Mouse (Mus musculus) stomach, embryonic 14.5 days (tissue): Measurements from ENCODE around the gene Sox5. TPM values are rescaled to one million over a fixed set of nuclear protein-coding genes. Genes with fewer than 3 reads are reported as not detected.
A peak's percentile ranks its signal among the peaks of the same experiment; 100 is the strongest.

Source experiments
- ATAC-seq: fragments of 200-750 bp; cut with Nextera tagmentation; 2 replicates; pipeline ENCODE4 v1.8.0; 2017; ENCODE audit warnings: low read depth, moderate TSS enrichment; ENCODE audit not compliant: insufficient number of reproducible peaks, insufficient read depth, low FRiP score
- H3K27ac ChIP-seq: fragments of 300-500 bp; sonication (generic); 2 replicates; pipeline ENCODE4 v1.5.1; 2014; ENCODE audit warnings: mild to moderate bottlenecking, low read length, moderate library complexity, mixed read lengths
- H3K27me3 ChIP-seq: fragments of 300-500 bp; sonication (generic); 2 replicates; pipeline ENCODE4 v1.6.1; 2014; ENCODE audit warnings: low read length, control low read depth, mixed read lengths; ENCODE audit not compliant: control insufficient read depth, insufficient read depth
- H3K36me3 ChIP-seq: fragments of 300-500 bp; sonication (generic); 2 replicates; pipeline ENCODE4 v1.6.1; 2014; ENCODE audit warnings: mild to moderate bottlenecking, control low read depth, low read length, moderate library complexity, mixed read lengths; ENCODE audit not compliant: control insufficient read depth, insufficient read depth
- H3K4me1 ChIP-seq: fragments of 300-500 bp; sonication (generic); 2 replicates; pipeline ENCODE4 v1.6.1; 2014; ENCODE audit warnings: low read length, control low read depth, mixed read lengths; ENCODE audit not compliant: control insufficient read depth, insufficient read depth
- H3K4me2 ChIP-seq: fragments of 300-500 bp; sonication (generic); replicated peaks from 2 replicates; pipeline ENCODE4 v1.6.1; 2014; ENCODE audit warnings: low read depth, low read length, control low read depth
- H3K4me3 ChIP-seq: fragments of 300-500 bp; sonication (generic); 2 replicates; pipeline ENCODE4 v1.5.1; 2014; ENCODE audit warnings: low read depth, low read length, control low read depth
- H3K9ac ChIP-seq: fragments of 300-500 bp; sonication (generic); replicated peaks from 2 replicates; pipeline ENCODE4 v1.6.1; 2014; ENCODE audit warnings: low read depth, mild to moderate bottlenecking, control low read depth, low read length, moderate library complexity, mixed read lengths
- H3K9me3 ChIP-seq: fragments of 300-500 bp; sonication (generic); 2 replicates; pipeline ENCODE4 v1.6.1; 2016; ENCODE audit warnings: low read depth, low read length, control low read depth; ENCODE audit not compliant: control insufficient read depth
- WGBS: fragments of 180-500 bp; shearing (Covaris S2); extraction: QIAGEN DNeasy Blood & Tissue Kit; methylation state at CpG from one replicate; pipeline ENCODE4 v1.1.7; 2014; 5-methylcytosine and 5-hydroxymethylcytosine counted together
- polyA plus RNA-seq: library from polyadenylated mRNA; unstranded; fragments of >200 nt; fragmentation: Nextera tagmentation; extraction: Ambion mirVana; gene quantifications from 2 replicates; pipeline ENCODE4 v1.2.1, GENCODE M21; 2014

Gene Sox5
- polyA plus RNA-seq, result 30.3 and 33.8 TPM in 2 replicates

DNA sequence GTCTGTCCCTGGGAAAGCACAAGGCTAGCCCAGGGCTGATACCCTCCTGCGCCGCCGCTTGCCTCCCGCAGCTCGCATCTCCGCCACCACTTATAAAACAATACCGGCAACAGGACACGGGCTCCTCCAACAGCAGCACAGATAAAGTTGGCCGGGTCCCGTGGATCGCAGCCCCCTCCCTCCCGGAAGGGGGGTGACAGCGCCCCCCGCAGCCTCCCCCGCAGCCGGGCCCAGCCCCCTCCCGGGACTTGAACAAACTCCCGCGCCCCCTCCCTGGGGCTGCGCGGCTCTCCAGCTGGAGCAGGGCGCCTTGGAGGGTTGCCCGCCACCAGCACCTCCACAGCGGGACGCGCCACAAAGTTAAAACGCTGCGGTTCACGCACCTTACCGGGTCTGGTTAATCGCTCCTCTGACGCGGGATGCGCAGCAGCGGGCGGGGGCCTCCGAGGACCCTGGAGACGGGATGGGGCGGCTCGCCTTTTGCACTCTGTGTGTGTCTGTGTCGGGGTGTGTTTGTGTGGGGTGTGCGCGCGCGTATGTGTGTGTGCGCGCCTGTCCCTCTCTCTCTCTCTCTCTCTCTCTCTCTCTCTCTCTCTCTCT is at the start of gene Sox5:
TSS of gene Sox5 (minus strand) at position 547 of the 600 bp plus-strand sequence.
- H3K27me3 ChIP-seq, result no peaks in the 10 kb centered on the region
- peak within 1 kb of the TSS; percentile 77 for H3K27ac ChIP-seq
- no peaks in the 10 kb centered on the region for H3K36me3 ChIP-seq
- H3K9ac ChIP-seq, result peak within 1 kb of the TSS; percentile 69
- WGBS, result under 1% methylated on average over 42 of the region's 47 CpGs
- no peaks in the 10 kb centered on the region for H3K9me3 ChIP-seq
- ATAC-seq, result peak; percentile 62; the same call in 1 of the 2 replicates
- peaks cover 5% of the 10 kb centered on the region; the same call in 1 of the 2 replicates for H3K4me1 ChIP-seq
- peak within 1 kb of the TSS; percentile 77 for H3K4me3 ChIP-seq
- H3K4me2 ChIP-seq, result peak within 1 kb of the TSS; percentile 96

DNA sequence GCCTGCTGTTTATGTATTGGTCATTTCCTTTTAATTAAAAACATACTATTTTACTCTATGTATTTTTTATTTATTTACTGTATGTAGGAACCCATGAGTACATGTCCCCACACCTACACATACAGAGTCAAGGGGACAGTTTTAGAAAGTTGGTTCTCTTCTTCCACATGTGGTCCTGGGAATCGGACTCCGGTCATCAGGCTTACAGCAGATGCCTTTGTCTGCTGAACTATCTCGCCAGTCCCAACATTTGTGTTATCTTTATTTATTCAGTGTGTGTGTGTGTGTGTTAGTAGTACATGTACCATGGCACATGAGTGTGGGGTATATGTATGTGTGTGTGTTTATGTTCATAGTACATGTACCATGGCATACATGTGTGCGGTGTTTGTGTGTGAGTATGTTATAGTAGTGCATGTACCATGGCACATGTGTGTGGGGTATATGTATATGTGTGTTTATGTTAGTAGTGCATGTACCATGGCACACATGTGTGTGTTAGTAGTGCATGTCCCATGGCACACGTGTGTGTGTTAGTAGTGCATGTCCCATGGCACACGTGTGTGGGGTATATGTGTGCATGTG is 43.3 kb upstream of the Sox5 start:
- H3K4me2 ChIP-seq, result no peak overlapping the region
- no peaks in the 10 kb centered on the region for H3K9me3 ChIP-seq
- H3K4me3 ChIP-seq, result no peak overlapping the region
- H3K9ac ChIP-seq, result no peak overlapping the region
- WGBS, result 95% methylated on average over 6 of the region's 6 CpGs
- no peaks in the 10 kb centered on the region for H3K36me3 ChIP-seq
- no peaks in the 10 kb centered on the region for H3K27me3 ChIP-seq
- H3K4me1 ChIP-seq, result no peaks in the 10 kb centered on the region
- no peak for ATAC-seq
- H3K27ac ChIP-seq, result no peak overlapping the region

- Histone ChIP-seq H3K36me3 (no peaks in the 10 kb centered on the region), H3K27me3 (no peaks in the 10 kb centered on the region), H3K27ac (no peak overlapping the region), H3K9ac (no peak overlapping the region), H3K4me3 (no peak overlapping the region), H3K4me1 (no peaks in the 10 kb centered on the region), H3K9me3 (no peaks in the 10 kb centered on the region), H3K4me2 (no peak overlapping the region)
- no peak for ATAC-seq
- WGBS, result 75% methylated on average over 12 of the region's 12 CpGs
These were observed 42.4 kb upstream of the Sox5 start for GRCm38 (mm10) chr6:144824153-144824552.

DNA sequence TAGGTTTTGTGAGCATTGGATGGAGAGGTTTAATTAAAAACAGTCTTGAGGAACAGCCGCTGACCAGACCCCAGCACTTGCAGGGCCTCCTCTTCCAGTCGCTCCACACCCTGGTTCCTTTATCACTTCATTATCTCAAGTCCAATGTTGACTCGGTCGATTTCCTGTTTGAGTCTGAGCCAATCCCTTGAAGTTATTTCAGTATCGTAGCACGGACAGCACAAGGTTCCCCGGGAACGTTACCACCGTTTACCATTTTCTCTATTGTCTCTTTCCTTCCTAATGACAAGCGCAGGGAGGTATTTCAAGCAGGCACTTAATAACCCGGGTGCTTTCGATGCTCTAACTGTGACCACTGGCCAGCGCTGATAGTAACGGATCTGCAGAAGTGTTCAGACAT is 40.8 kb upstream of the Sox5 start:
- H3K27ac ChIP-seq, result no peak overlapping the region
- no peaks in the 10 kb centered on the region for H3K36me3 ChIP-seq
- no peaks in the 10 kb centered on the region for H3K4me1 ChIP-seq
- H3K9ac ChIP-seq, result no peak overlapping the region
- no peaks in the 10 kb centered on the region for H3K27me3 ChIP-seq
- H3K4me3 ChIP-seq, result no peak overlapping the region
- peak overlapping the region; percentile 18; the same call in 1 of the 2 replicates for H3K4me2 ChIP-seq
- peak; percentile 42 for ATAC-seq
- H3K9me3 ChIP-seq, result no peaks in the 10 kb centered on the region
- 38% methylated on average over 14 of the region's 14 CpGs for WGBS

DNA sequence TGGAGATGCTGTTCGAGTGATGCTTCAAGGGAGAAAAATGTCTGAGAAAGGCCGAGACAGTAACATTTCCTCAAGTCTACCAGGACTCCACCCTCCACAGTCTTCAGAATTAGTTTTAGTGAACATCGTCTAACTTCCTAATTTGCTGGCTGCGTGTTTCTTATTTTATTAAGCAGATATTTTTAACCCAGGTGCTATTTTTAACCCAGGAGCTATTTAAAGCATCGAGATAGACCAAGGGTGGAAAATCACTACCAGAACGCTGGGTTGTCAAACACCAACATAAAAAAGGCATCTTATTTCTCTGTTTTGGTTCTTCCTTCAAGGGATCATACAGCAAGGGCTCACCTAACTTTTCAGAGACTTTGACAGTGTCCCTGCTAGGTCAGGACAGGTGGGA is 39.2 kb upstream of the Sox5 start:
- no peak overlapping the region for H3K4me2 ChIP-seq
- 87% methylated on average over 6 of the region's 6 CpGs for WGBS
- no peak overlapping the region for H3K9ac ChIP-seq
- H3K4me1 ChIP-seq, result no peaks in the 10 kb centered on the region
- H3K4me3 ChIP-seq, result no peak overlapping the region
- ATAC-seq, result no peak
- no peaks in the 10 kb centered on the region for H3K27me3 ChIP-seq
- H3K36me3 ChIP-seq, result no peaks in the 10 kb centered on the region
- no peak overlapping the region for H3K27ac ChIP-seq
- no peaks in the 10 kb centered on the region for H3K9me3 ChIP-seq

GRCm38 (mm10) chr6:144818016-144818415 is 36.2 kb upstream of the Sox5 start:
- no peak overlapping the region for H3K4me3 ChIP-seq
- H3K4me1 ChIP-seq, result no peaks in the 10 kb centered on the region
- 86% methylated on average over 4 of the region's 4 CpGs for WGBS
- no peak overlapping the region for H3K27ac ChIP-seq
- H3K4me2 ChIP-seq, result no peak overlapping the region
- no peak overlapping the region for H3K9ac ChIP-seq
- no peak for ATAC-seq
- no peaks in the 10 kb centered on the region for H3K36me3 ChIP-seq
- H3K27me3 ChIP-seq, result no peaks in the 10 kb centered on the region
- H3K9me3 ChIP-seq, result no peaks in the 10 kb centered on the region

DNA sequence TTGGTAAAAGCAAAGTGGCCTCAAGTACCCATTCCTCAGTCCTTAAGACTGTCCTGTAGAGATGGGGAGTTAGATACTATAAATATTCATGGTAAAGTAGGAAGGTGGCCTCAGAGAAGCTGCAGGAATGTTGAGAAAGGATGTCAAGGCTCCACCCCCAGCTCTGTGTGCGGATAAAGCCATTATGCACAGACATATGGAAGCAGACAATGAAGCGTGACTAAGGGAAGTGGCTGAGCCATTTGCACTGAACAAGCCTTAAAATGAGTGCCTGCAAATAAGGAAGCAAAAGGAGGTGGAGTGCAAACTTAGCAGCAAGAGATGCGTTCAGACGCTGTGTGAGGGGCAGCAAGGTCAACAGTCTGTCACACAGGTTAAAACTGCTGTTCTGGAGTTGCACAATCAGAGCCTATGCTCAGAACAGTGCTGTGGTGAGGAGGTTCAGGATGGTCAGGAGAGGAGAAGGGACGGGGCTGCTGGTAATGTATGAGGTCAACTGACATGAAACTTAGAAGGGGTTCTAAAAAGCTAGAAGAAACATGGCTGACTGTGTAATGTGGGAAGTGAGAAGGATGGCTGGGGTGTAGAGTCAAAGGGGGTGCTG is 35.7 kb upstream of the Sox5 start:
- Histone ChIP-seq H3K27ac (no peak overlapping the region), H3K4me1 (no peaks in the 10 kb centered on the region), H3K9ac (no peak overlapping the region), H3K4me2 (no peak overlapping the region), H3K27me3 (no peaks in the 10 kb centered on the region), H3K36me3 (no peaks in the 10 kb centered on the region), H3K9me3 (no peaks in the 10 kb centered on the region), H3K4me3 (no peak overlapping the region)
- ATAC-seq, result no peak
- 81% methylated on average over 5 of the region's 5 CpGs for WGBS

DNA sequence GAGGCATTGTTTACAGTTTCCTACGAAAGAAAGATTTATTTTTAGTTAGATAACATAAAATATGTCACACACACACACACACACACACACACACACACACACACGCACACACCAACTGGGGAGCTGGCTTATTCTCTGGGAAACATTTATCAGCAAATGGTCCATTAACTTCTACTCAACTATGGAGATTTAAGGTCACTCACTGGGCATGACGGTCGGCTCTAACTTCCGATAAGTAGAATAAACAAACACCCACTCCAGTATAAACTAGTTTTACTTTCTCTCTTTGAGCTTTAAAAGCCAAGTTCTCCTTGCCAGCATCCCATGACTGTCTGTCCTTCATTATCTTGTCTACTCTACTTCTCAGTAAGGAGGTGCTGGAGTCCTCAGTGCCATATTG is 33.8 kb upstream of the Sox5 start:
- Histone ChIP-seq H3K27me3 (no peaks in the 10 kb centered on the region), H3K4me3 (no peak overlapping the region), H3K4me2 (no peak overlapping the region), H3K27ac (no peak overlapping the region), H3K9ac (no peak overlapping the region), H3K9me3 (no peaks in the 10 kb centered on the region), H3K4me1 (no peaks in the 10 kb centered on the region), H3K36me3 (no peaks in the 10 kb centered on the region)
- WGBS, result 25% methylated on average over 5 of the region's 5 CpGs
- no peak for ATAC-seq
